Mouse (Mus musculus): ENCODE data around the gene Nrd1.

DNA sequence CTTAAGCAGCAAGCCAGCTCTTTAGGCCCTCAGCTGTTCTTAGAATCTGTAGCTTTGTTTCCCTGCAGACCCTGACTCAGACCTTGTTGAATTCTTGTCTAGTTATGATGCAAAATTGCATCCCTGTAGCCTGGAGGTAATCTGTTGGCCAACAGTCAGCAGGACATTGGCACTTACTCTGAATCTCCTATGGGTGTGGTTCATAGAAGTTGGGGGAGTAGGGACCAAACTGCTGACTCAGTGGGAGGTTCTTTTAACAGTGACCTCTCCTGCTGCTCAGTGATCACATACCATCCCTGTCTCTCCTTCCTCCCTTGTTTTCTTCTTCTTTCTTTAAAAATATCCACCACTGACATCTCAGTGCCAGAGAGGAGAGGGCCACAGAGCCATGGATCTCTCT, 10.4 kb upstream of the Nrd1 start:
- TF ChIP-seq CTCF (IDR thresholded peaks at IDR 0.05; ENCODE audit: low read depth) (no peak), EP300 (IDR thresholded peaks at IDR 0.05; ENCODE audit: low read depth) (no peak)
